Comparison of ENCODE assay signal across 9 mouse cellular contexts in genomic region chr5:101558279-101558987, GRCm38 (mm10).
DNase-seq lines count a peak whose midpoint lies in the region; ATAC-seq and TF ChIP-seq lines count a peak whose summit lies in the region.
"Had no signal": no experiment of that assay in that cellular context is flagged by ENCODE, and none has a peak within 500 bp of the region (broad histone marks: within the 10 kb centered on the region; RNA-seq: fewer than 3 reads in every experiment).

No protein-coding gene starts in this region.

- H3K4me3 ChIP-seq in forebrain, embryonic 13.5 days: no peak overlapping the region
- H3K4me3 ChIP-seq in forebrain, embryonic 10.5 days: no peak overlapping the region
- no peak overlapping the region for H3K4me3 ChIP-seq in liver, adult 2 months (ENCODE audit: insufficient read depth, low read depth, low read length)
- no peak overlapping the region for H3K4me3 ChIP-seq in liver, embryonic 11.5 days (ENCODE audit: low read depth, low read length)
- H3K4me3 ChIP-seq: heart, adult 2 months had no signal

- H3K4me2 ChIP-seq in forebrain, embryonic 13.5 days: no peak overlapping the region
- no peak overlapping the region for H3K4me2 ChIP-seq in liver, embryonic 11.5 days

- peak; percentile 67 for ATAC-seq in forebrain, embryonic 13.5 days
- no peak for ATAC-seq in liver, embryonic 11.5 days (replicated peaks; ENCODE audit: low FRiP score)

- no peak overlapping the region for H3K27ac ChIP-seq in forebrain, embryonic 13.5 days
- no peak overlapping the region for H3K27ac ChIP-seq in forebrain, embryonic 10.5 days
- H3K27ac ChIP-seq in liver, adult 2 months (replicated peaks; ENCODE audit: insufficient read depth, low read depth, low read length): no peak overlapping the region
- no peak overlapping the region for H3K27ac ChIP-seq in liver, embryonic 11.5 days (ENCODE audit: low read depth, low read length)
- H3K27ac ChIP-seq: heart, adult 2 months had no signal

- H3K79me2 ChIP-seq in liver, adult 2 months (ENCODE audit: control insufficient read depth, insufficient read depth, low read length): no peaks in the 10 kb centered on the region

- peaks cover 13% of the 10 kb centered on the region; the same call in 1 of the 2 replicates for H3K27me3 ChIP-seq in forebrain, embryonic 13.5 days
- peaks cover 21% of the 10 kb centered on the region for H3K27me3 ChIP-seq in forebrain, embryonic 10.5 days (ENCODE audit: poor library complexity, severe bottlenecking)
- H3K27me3 ChIP-seq in liver, adult 2 months (ENCODE audit: control insufficient read depth, insufficient read depth, low read length): peaks cover 5% of the 10 kb centered on the region; the same call in 1 of the 2 replicates
- no peaks in the 10 kb centered on the region for H3K27me3 ChIP-seq in liver, embryonic 11.5 days (replicated peaks; ENCODE audit: control insufficient read depth, insufficient read depth, low read length)

- no peak for TF ChIP-seq POLR2A in liver, adult 2 months (IDR thresholded peaks at IDR 0.05; ENCODE audit: extremely low read depth, insufficient read depth, low read length)

- H3K36me3 ChIP-seq in forebrain, embryonic 13.5 days (ENCODE audit: poor library complexity, severe bottlenecking): no peaks in the 10 kb centered on the region
- no peaks in the 10 kb centered on the region for H3K36me3 ChIP-seq in forebrain, embryonic 10.5 days (replicated peaks)
- H3K36me3 ChIP-seq in liver, adult 2 months (ENCODE audit: control insufficient read depth, insufficient read depth, low read length): no peaks in the 10 kb centered on the region
- no peaks in the 10 kb centered on the region for H3K36me3 ChIP-seq in liver, embryonic 11.5 days (ENCODE audit: control insufficient read depth, insufficient read depth, low read length)

- 0 out of 2 replicates have a peak, but pooled peaks cover 4% of the 10 kb centered on the region for H3K4me1 ChIP-seq in forebrain, embryonic 13.5 days
- H3K4me1 ChIP-seq in forebrain, embryonic 10.5 days: no peaks in the 10 kb centered on the region
- peaks cover 3% of the 10 kb centered on the region; the same call in 1 of the 2 replicates for H3K4me1 ChIP-seq in liver, adult 2 months (ENCODE audit: control insufficient read depth, insufficient read depth, low read length)
- H3K4me1 ChIP-seq in liver, embryonic 11.5 days (replicated peaks; ENCODE audit: control insufficient read depth, insufficient read depth, low read length): no peaks in the 10 kb centered on the region

- TF ChIP-seq CTCF in liver, adult 2 months (IDR thresholded peaks at IDR 0.05; ENCODE audit: low read depth, low read length): no peak

- WGBS in forebrain, embryonic 13.5 days: 62% methylated on average over 13 of the region's 13 CpGs
- WGBS in forebrain, embryonic 10.5 days: 90% methylated on average over 13 of the region's 13 CpGs
- WGBS in liver, adult 2 months: 34% methylated on average over 13 of the region's 13 CpGs
- 80% methylated on average over 13 of the region's 13 CpGs for WGBS in liver, embryonic 11.5 days

- H3K9me3 ChIP-seq in forebrain, embryonic 13.5 days (replicated peaks): peaks cover 8% of the 10 kb centered on the region; the same call in 1 of the 2 replicates
- 0 out of 2 replicates have a peak, but pooled peaks cover 5% of the 10 kb centered on the region for H3K9me3 ChIP-seq in forebrain, embryonic 10.5 days
- no peaks in the 10 kb centered on the region for H3K9me3 ChIP-seq in liver, embryonic 11.5 days (ENCODE audit: control insufficient read depth, low read length)

- DNase-seq in forebrain, embryonic 10.5 days (ENCODE audit: extremely low spot score, low spot score): no peak
- DNase-seq in liver, adult 2 months (ENCODE audit: extremely low read depth, low read depth, low spot score): peak; percentile 12
- DNase-seq in liver, embryonic 11.5 days (ENCODE audit: low spot score): no peak
- peak; percentile 91 to 92 for DNase-seq in cerebellum, postnatal 14 days
- DNase-seq in lung, postnatal 10 days: peak; percentile 11
- no peak for DNase-seq in adipocyte (ENCODE audit: low spot score)
- DNase-seq in c-Kit-positive CD71-positive TER-119-positive erythroid progenitor cells, embryonic 14.5 days (ENCODE audit: low spot score): no peak
- DNase-seq: heart, adult 2 months had no signal

- no peak overlapping the region for H3K9ac ChIP-seq in forebrain, embryonic 13.5 days
- H3K9ac ChIP-seq in liver, adult 2 months (ENCODE audit: low read depth, low read length): no peak overlapping the region
- no peak overlapping the region for H3K9ac ChIP-seq in liver, embryonic 11.5 days (ENCODE audit: low read depth, low read length)

Comparison
In these comparisons a context has a peak if more than half of its experiments do, and no peak if none do; other contexts are left out.
1. DNase-seq: peak in liver, adult 2 months (single experiment), cerebellum, postnatal 14 days (2 of 2) and lung, postnatal 10 days (single experiment); none in forebrain, embryonic 10.5 days (single experiment), liver, embryonic 11.5 days (single experiment), adipocyte (single experiment) and c-Kit-positive CD71-positive TER-119-positive erythroid progenitor cells, embryonic 14.5 days (single experiment).